Mouse (Mus musculus): Measurements from ENCODE around the gene Aloxe3.

GRCm38 (mm10) chr11:69179512-69179911 lies 53.8 kb downstream of the Aloxe3 start:
- TF ChIP-seq POLR2A (IDR thresholded peaks at IDR 0.05; ENCODE audit: borderline replicate concordance, control insufficient read depth, low read depth, low read length) (no peak), CTCF (IDR thresholded peaks at IDR 0.05; ENCODE audit: control insufficient read depth, insufficient read depth, low read length) (no peak)

All from bone marrow, adult 2 months (tissue).